Mouse (Mus musculus): ENCODE results near the gene Vstm2l.

Gene Vstm2l

GRCm38 (mm10) chr2:157992501-157992900 is 78.0 kb downstream of the Vstm2l start:
- DNase-seq (ENCODE audit: low spot score), result no peak

Measured in layer of hippocampus, adult 9-10 months (tissue).